Mouse (Mus musculus) lung, postnatal 25 days (tissue): ENCODE data around the gene Gmnc.

Experiments
- DNase-seq: peaks from one replicate; pipeline ENCODE4 v3.0.0; 2022; ENCODE audit warnings: low spot score

The Gmnc gene

GRCm38 (mm10) chr16:26991477-26992300 lies at the start of gene Gmnc:
Gene Gmnc, minus strand, starts transcription at chr16:26991652.
- no peak for DNase-seq

- no peak for DNase-seq
Observed at GRCm38 (mm10) chr16:27027281-27027680, 35.8 kb upstream of the Gmnc start.

GRCm38 (mm10) chr16:27026226-27026625 lies 34.8 kb upstream of the Gmnc start:
- no peak for DNase-seq

GRCm38 (mm10) chr16:27022746-27023145 lies 31.3 kb upstream of the Gmnc start:
- no peak for DNase-seq

- no peak for DNase-seq
Observed at GRCm38 (mm10) chr16:27017309-27017708, 25.9 kb upstream of the Gmnc start.

- DNase-seq = no peak
Observed at GRCm38 (mm10) chr16:27002714-27003113, 11.3 kb upstream of the Gmnc start.

GRCm38 (mm10) chr16:26999563-26999962 lies 8.1 kb upstream of the Gmnc start:
- DNase-seq = no peak

GRCm38 (mm10) chr16:26989415-26990315 lies 1.8 kb downstream of the Gmnc start:
- DNase-seq = no peak

GRCm38 (mm10) chr16:26988188-26988587 lies 3.3 kb downstream of the Gmnc start:
- no peak for DNase-seq

GRCm38 (mm10) chr16:26985796-26986195 lies 5.7 kb downstream of the Gmnc start:
- no peak for DNase-seq

- DNase-seq = no peak
Observed at GRCm38 (mm10) chr16:26982112-26982511, 9.3 kb downstream of the Gmnc start.

GRCm38 (mm10) chr16:26967967-26968366 lies 23.5 kb downstream of the Gmnc start:
- peak; percentile 7 for DNase-seq

GRCm38 (mm10) chr16:26966830-26967229 lies 24.6 kb downstream of the Gmnc start:
- no peak for DNase-seq

- DNase-seq = no peak
Observed at GRCm38 (mm10) chr16:26961971-26962370, 29.5 kb downstream of the Gmnc start.

- DNase-seq = no peak
Observed at GRCm38 (mm10) chr16:26951601-26952000, 39.9 kb downstream of the Gmnc start.

GRCm38 (mm10) chr16:26950209-26950608 lies 41.2 kb downstream of the Gmnc start:
- DNase-seq = no peak

- DNase-seq = no peak
Observed at GRCm38 (mm10) chr16:26903968-26904367, 87.5 kb downstream of the Gmnc start.

- no peak for DNase-seq
Observed at GRCm38 (mm10) chr16:26901471-26901870, 90.0 kb downstream of the Gmnc start.

GRCm38 (mm10) chr16:26886337-26886736 lies 105.1 kb downstream of the Gmnc start:
- no peak for DNase-seq

- DNase-seq = no peak
Observed at GRCm38 (mm10) chr16:26876885-26877284, 114.6 kb downstream of the Gmnc start.
